Mouse (Mus musculus) urinary bladder, postnatal 0 days (tissue): ENCODE measurements around the gene Kcnh6. TPM values are rescaled to one million over a fixed set of nuclear protein-coding genes. Genes with fewer than 3 reads are reported as not detected.

ENCODE experiments used
- polyA plus RNA-seq: library from polyadenylated mRNA; unstranded; fragments of >200 nt; fragmentation: Nextera tagmentation; extraction: Ambion mirVana; gene quantifications from 2 replicates; pipeline ENCODE4 v1.2.1, GENCODE M21; 2015

The Kcnh6 gene
- polyA plus RNA-seq, result 0.07 TPM in 1 of 2 replicates, not detected in the other

DNA sequence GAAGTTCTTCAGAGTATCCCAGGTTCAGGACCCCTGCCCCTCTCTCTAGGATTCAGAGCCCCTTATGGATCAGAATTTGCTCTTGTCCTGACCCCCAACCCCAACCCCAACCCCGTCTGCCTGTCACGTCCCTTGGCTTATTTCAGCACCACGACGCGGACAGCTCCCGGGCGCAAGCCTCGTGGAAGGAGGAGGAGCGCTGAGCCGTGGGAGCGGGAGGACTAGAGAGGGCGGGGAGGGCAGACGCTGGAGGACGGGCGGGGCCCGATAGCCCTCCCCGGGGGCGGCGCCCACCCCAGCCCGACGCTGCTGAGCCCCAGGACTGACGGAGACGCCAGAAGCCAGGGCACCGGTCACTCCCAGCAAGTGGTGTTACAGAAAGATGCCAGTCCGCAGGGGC, at the start of gene Kcnh6:
TSS of gene Kcnh6 (plus strand) at position 304 of the 400 bp plus-strand sequence.

DNA sequence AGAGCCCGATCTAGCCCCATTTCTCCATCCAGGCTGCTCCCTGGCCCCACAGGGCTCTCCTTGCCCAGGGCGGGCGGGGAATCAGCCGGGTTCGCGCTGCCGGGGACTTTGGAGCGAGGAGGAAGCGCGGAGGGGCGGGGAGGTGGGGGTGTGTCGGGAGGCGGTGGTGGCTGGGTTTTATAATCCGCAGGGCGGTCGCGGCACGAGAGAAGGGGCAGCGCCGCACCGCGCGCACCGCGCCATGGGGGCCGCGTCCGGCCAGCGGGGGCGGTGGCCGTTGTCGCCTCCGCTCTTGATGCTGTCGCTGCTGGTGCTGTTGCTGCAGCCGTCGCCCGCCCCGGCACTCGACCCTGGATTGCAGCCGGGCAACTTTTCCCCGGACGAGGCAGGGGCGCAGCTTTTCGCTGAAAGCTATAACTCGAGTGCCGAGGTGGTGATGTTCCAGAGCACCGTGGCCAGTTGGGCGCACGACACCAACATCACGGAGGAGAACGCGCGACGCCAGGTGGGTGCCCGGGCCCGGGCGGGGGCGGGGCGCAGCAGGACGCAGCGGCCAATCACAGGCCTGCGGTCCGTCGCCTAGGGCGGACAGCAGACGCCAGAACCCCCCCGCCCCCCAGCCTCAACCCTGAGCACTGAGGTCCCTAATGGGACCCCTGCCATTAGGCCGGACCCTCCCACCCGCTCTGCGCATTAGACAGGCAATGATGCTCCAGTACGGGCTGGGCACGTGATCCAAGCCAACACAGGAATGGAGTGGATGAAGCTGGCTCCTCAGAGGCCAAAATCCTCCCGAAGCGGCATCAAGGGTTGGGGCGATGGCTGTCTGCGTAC, 40.0 kb upstream of the Kcnh6 start, which contains the start of gene Ace:
TSS of gene Ace (plus strand) at position 205 of the 834 bp plus-strand sequence.

GRCm38 (mm10) chr11:105994375-105994774, 13.5 kb upstream of the Kcnh6 start, which contains the start of gene Ace3:
Gene Ace3, plus strand, starts transcription at chr11:105994675.

DNA sequence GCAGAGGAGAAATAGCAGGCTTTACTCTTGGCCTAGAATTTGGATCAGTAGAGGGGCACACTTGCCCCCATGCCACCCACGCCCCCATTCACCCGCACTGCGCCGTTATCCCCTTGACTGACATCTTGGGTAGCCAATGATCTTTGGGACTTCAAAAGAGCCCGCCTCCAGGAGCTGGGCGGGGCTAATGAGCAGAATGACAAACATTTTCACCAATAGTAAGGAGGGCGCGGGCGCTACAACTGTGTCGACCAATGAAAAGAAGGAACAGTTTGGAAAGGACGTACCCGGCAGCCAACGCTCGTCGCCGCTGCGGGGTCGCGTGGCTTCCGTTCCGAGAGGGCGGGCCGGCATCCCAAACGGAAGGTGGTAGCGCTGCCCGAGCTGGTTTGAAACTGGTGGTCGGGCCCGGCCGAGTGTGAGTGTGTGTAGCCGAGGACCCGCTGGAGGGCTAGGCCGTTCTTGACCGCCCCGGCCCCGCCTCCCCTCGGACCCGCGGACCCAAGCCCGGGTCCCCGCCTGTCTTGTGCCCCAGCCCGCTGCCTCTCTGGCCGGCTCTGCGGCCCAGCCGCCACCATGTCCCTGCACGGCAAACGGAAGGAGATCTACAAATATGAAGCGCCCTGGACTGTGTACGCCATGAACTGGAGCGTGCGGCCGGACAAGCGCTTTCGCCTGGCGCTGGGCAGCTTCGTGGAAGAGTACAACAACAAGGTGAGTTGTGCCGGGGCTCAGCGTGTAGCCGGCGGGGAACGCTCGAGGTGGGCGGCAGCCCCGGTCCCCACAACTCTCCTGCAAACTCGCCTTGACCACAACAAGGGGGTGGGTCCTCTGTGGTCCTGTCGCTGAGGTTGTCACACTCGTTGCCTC, 28.9 kb downstream of the Kcnh6 start, which contains the start of gene Dcaf7:
TSS of gene Dcaf7 (plus strand) at position 325 of the 870 bp plus-strand sequence.

DNA sequence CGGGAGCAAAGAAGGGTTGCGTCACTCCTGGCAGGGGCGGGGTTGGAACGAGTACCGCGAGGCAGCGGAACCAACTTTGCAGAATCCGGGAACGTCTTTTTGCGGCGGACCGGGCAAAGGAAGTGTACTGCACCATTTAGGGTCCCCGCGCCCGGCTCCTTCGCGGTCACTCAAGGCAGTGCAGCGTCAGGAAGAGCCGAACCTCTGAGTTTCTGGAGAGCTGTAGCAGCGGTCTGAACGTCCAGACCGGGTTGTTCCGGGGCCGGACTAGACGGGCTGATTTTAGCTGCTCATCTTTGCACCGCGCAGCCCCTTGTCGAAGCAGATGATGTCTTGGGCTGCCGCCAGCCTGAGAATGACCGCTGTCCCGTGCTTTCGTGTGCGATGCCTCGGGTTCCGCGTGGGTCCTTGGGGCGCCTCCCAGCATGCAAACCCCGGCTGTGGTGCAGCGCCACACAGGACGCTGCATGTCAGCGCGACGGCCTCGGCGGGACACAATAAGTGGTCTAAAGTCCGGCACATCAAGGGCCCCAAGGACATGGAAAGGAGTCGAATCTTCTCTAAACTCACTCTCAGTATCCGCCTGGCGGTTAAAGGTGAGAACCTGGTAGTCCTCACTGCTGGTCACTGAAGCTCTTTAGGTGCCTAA, 58.1 kb downstream of the Kcnh6 start, which contains the start of gene Taco1:
TSS of gene Taco1 (plus strand) at position 139 of the 649 bp plus-strand sequence.

Other genes with a start within 250 kb of the Kcnh6 start
- gene Cyb561, start 54.8 kb upstream of the Kcnh6 start, polyA plus RNA-seq, result 28.5 and 28.6 TPM in 2 replicates
- gene Ace, start 40.2 kb upstream of the Kcnh6 start, polyA plus RNA-seq, result 2.3 TPM in 2 replicates
- not detected in 2 replicates for gene Ace3, start 13.4 kb upstream of the Kcnh6 start, polyA plus RNA-seq
- gene Dcaf7, start 28.7 kb downstream of the Kcnh6 start, polyA plus RNA-seq, result 21.1 and 23.4 TPM in 2 replicates
- 5.8 TPM in 2 replicates for gene Taco1, start 57.9 kb downstream of the Kcnh6 start, polyA plus RNA-seq
- gene Map3k3, start 76.5 kb downstream of the Kcnh6 start, polyA plus RNA-seq, result 12.8 and 14.9 TPM in 2 replicates
- gene Gm10840, start 152.7 kb downstream of the Kcnh6 start, polyA plus RNA-seq, result not detected in 2 replicates
- 30.1 and 32.3 TPM in 2 replicates for gene Limd2, start 152.7 kb downstream of the Kcnh6 start, polyA plus RNA-seq
- 11.3 and 13.3 TPM in 2 replicates for gene Strada, start 194.0 kb downstream of the Kcnh6 start, polyA plus RNA-seq
- gene Ccdc47, start 208.2 kb downstream of the Kcnh6 start, polyA plus RNA-seq, result 51.0 and 54.6 TPM in 2 replicates
- 30.4 and 34.3 TPM in 2 replicates for gene Ddx42, start 208.8 kb downstream of the Kcnh6 start, polyA plus RNA-seq
- gene Ftsj3, start 248.0 kb downstream of the Kcnh6 start, polyA plus RNA-seq, result 27.5 and 29.8 TPM in 2 replicates
- 177 and 179 TPM in 2 replicates for gene Psmc5, start 248.0 kb downstream of the Kcnh6 start, polyA plus RNA-seq